Mouse (Mus musculus): ENCODE data around the gene Tpi1. TPM values are rescaled to one million over a fixed set of nuclear protein-coding genes. Genes with fewer than 3 reads are reported as not detected.
A peak's percentile ranks its signal among the peaks of the same experiment; 100 is the strongest.

The Tpi1 gene
- polyA plus RNA-seq, 1 experiment from 2014 or later: 461 TPM

GRCm38 (mm10) chr6:124770511-124770910 lies 43.6 kb downstream of the Tpi1 start:
- no peak for ATAC-seq
- 88% methylated on average over 15 of the region's 15 CpGs for WGBS
- H3K27ac ChIP-seq (ENCODE audit: low read length): no peak overlapping the region

GRCm38 (mm10) chr6:124770013-124770412 lies 44.1 kb downstream of the Tpi1 start:
- Histone ChIP-seq H3K4me2 (ENCODE audit: low read length) (peak overlapping the region; percentile 77), H3K36me3 (ENCODE audit: control insufficient read depth, insufficient read depth, low read length) (no peaks in the 10 kb centered on the region), H3K9ac (ENCODE audit: low read depth, low read length) (peak overlapping the region; percentile 84), H3K4me1 (ENCODE audit: control insufficient read depth, insufficient read depth, low read length) (peaks cover 18% of the 10 kb centered on the region), H3K27me3 (ENCODE audit: control insufficient read depth, insufficient read depth, low read depth, low read length) (no peaks in the 10 kb centered on the region), H3K4me3 (ENCODE audit: low read depth, low read length) (peak overlapping the region; percentile 68), H3K9me3 (replicated peaks; ENCODE audit: control insufficient read depth, low read length, poor library complexity, severe bottlenecking) (no peaks in the 10 kb centered on the region), H3K27ac (ENCODE audit: low read length) (peak overlapping the region; percentile 77; the same call in 1 of the 2 replicates)
- no peak; the same call in 1 of the 2 replicates for ATAC-seq
- 63% methylated on average over 7 of the region's 7 CpGs for WGBS

More at GRCm38 (mm10) chr6:124770511-124770910, 43.6 kb downstream of the Tpi1 start:
- Histone ChIP-seq H3K9me3 (replicated peaks; ENCODE audit: control insufficient read depth, low read length, poor library complexity, severe bottlenecking) (no peaks in the 10 kb centered on the region), H3K27me3 (ENCODE audit: control insufficient read depth, insufficient read depth, low read depth, low read length) (no peaks in the 10 kb centered on the region), H3K4me2 (ENCODE audit: low read length) (no peak overlapping the region), H3K9ac (ENCODE audit: low read depth, low read length) (peak overlapping the region; percentile 84; the same call in 1 of the 2 replicates), H3K4me1 (ENCODE audit: control insufficient read depth, insufficient read depth, low read length) (peaks cover 18% of the 10 kb centered on the region), H3K4me3 (ENCODE audit: low read depth, low read length) (no peak overlapping the region), H3K36me3 (ENCODE audit: control insufficient read depth, insufficient read depth, low read length) (no peaks in the 10 kb centered on the region)

GRCm38 (mm10) chr6:124769101-124769765 lies 44.9 kb downstream of the Tpi1 start, which contains the start of gene Eno2:
Gene Eno2, minus strand, starts transcription at chr6:124769673.
- peak; percentile 86 for ATAC-seq

GRCm38 (mm10) chr6:124768704-124769044 lies 45.4 kb downstream of the Tpi1 start:
- Histone ChIP-seq H3K4me1 (ENCODE audit: control insufficient read depth, insufficient read depth, low read length) (peaks cover 18% of the 10 kb centered on the region), H3K4me3 (ENCODE audit: low read depth, low read length) (peak overlapping the region; percentile 68), H3K4me2 (ENCODE audit: low read length) (peak overlapping the region; percentile 77), H3K36me3 (ENCODE audit: control insufficient read depth, insufficient read depth, low read length) (no peaks in the 10 kb centered on the region), H3K27me3 (ENCODE audit: control insufficient read depth, insufficient read depth, low read depth, low read length) (no peaks in the 10 kb centered on the region), H3K27ac (ENCODE audit: low read length) (peak overlapping the region; percentile 77; the same call in 1 of the 2 replicates), H3K9me3 (replicated peaks; ENCODE audit: control insufficient read depth, low read length, poor library complexity, severe bottlenecking) (no peaks in the 10 kb centered on the region), H3K9ac (ENCODE audit: low read depth, low read length) (peak overlapping the region; percentile 84)
- WGBS: 3% methylated on average over 9 of the region's 9 CpGs
- ATAC-seq: peak; percentile 9; the same call in 1 of the 2 replicates

More at GRCm38 (mm10) chr6:124769101-124769765, 44.9 kb downstream of the Tpi1 start, which contains the start of gene Eno2:
- H3K9me3 ChIP-seq (replicated peaks; ENCODE audit: control insufficient read depth, low read length, poor library complexity, severe bottlenecking): no peaks in the 10 kb centered on the region
- no peaks in the 10 kb centered on the region for H3K36me3 ChIP-seq (ENCODE audit: control insufficient read depth, insufficient read depth, low read length)
- no peaks in the 10 kb centered on the region for H3K27me3 ChIP-seq (ENCODE audit: control insufficient read depth, insufficient read depth, low read depth, low read length)
- peaks cover 18% of the 10 kb centered on the region for H3K4me1 ChIP-seq (ENCODE audit: control insufficient read depth, insufficient read depth, low read length)
- peak within 1 kb of the TSS; percentile 68 for H3K4me3 ChIP-seq (ENCODE audit: low read depth, low read length)
- H3K27ac ChIP-seq (ENCODE audit: low read length): peak within 1 kb of the TSS; percentile 77
- under 1% methylated on average over 51 of the region's 54 CpGs for WGBS
- H3K4me2 ChIP-seq (ENCODE audit: low read length): peak within 1 kb of the TSS; percentile 77
- peak within 1 kb of the TSS; percentile 84 for H3K9ac ChIP-seq (ENCODE audit: low read depth, low read length)

GRCm38 (mm10) chr6:124767920-124768703 lies 46.0 kb downstream of the Tpi1 start:
- Histone ChIP-seq H3K4me3 (ENCODE audit: low read depth, low read length) (peak overlapping the region; percentile 68), H3K9me3 (replicated peaks; ENCODE audit: control insufficient read depth, low read length, poor library complexity, severe bottlenecking) (no peaks in the 10 kb centered on the region), H3K27me3 (ENCODE audit: control insufficient read depth, insufficient read depth, low read depth, low read length) (no peaks in the 10 kb centered on the region), H3K9ac (ENCODE audit: low read depth, low read length) (peak overlapping the region; percentile 84), H3K4me2 (ENCODE audit: low read length) (peak overlapping the region; percentile 77), H3K27ac (ENCODE audit: low read length) (peak overlapping the region; percentile 19), H3K36me3 (ENCODE audit: control insufficient read depth, insufficient read depth, low read length) (no peaks in the 10 kb centered on the region), H3K4me1 (ENCODE audit: control insufficient read depth, insufficient read depth, low read length) (peaks cover 18% of the 10 kb centered on the region)
- ATAC-seq: 0 out of 2 replicates have a peak, but pooled peaks have one; percentile 8
- WGBS: 20% methylated on average over 19 of the region's 19 CpGs

- peaks cover 3% of the 10 kb centered on the region; the same call in 1 of the 2 replicates for H3K36me3 ChIP-seq (ENCODE audit: control insufficient read depth, insufficient read depth, low read length)
- peak overlapping the region; percentile 77 for H3K4me2 ChIP-seq (ENCODE audit: low read length)
- H3K27ac ChIP-seq (ENCODE audit: low read length): peak overlapping the region; percentile 19
- no peak for ATAC-seq
- H3K9ac ChIP-seq (ENCODE audit: low read depth, low read length): peak overlapping the region; percentile 44
- no peaks in the 10 kb centered on the region for H3K27me3 ChIP-seq (ENCODE audit: control insufficient read depth, insufficient read depth, low read depth, low read length)
- H3K9me3 ChIP-seq (replicated peaks; ENCODE audit: control insufficient read depth, low read length, poor library complexity, severe bottlenecking): no peaks in the 10 kb centered on the region
- H3K4me1 ChIP-seq (ENCODE audit: control insufficient read depth, insufficient read depth, low read length): peaks cover 18% of the 10 kb centered on the region
- H3K4me3 ChIP-seq (ENCODE audit: low read depth, low read length): peak overlapping the region; percentile 68; the same call in 1 of the 2 replicates
- WGBS: 13% methylated on average over 4 of the region's 4 CpGs
Observed at GRCm38 (mm10) chr6:124767536-124767919, 46.6 kb downstream of the Tpi1 start.

GRCm38 (mm10) chr6:124765951-124766350 lies 48.1 kb downstream of the Tpi1 start:
- ATAC-seq: no peak
- WGBS: 86% methylated on average over 7 of the region's 7 CpGs
- no peaks in the 10 kb centered on the region for H3K27me3 ChIP-seq (ENCODE audit: control insufficient read depth, insufficient read depth, low read depth, low read length)

More at GRCm38 (mm10) chr6:124765951-124766350, 48.1 kb downstream of the Tpi1 start:
- Histone ChIP-seq H3K9me3 (replicated peaks; ENCODE audit: control insufficient read depth, low read length, poor library complexity, severe bottlenecking) (no peaks in the 10 kb centered on the region), H3K9ac (ENCODE audit: low read depth, low read length) (no peak overlapping the region), H3K4me2 (ENCODE audit: low read length) (no peak overlapping the region), H3K4me3 (ENCODE audit: low read depth, low read length) (no peak overlapping the region), H3K4me1 (ENCODE audit: control insufficient read depth, insufficient read depth, low read length) (peaks cover 18% of the 10 kb centered on the region), H3K27ac (ENCODE audit: low read length) (no peak overlapping the region), H3K36me3 (ENCODE audit: control insufficient read depth, insufficient read depth, low read length) (peaks cover 4% of the 10 kb centered on the region; the same call in 1 of the 2 replicates)

Measured in midbrain, embryonic 16.5 days (tissue).